Mouse (Mus musculus) macrophage (primary cell): ENCODE measurements around the gene Minos1. TPM values are rescaled to one million over a fixed set of nuclear protein-coding genes. Genes with fewer than 3 reads are reported as not detected.

ENCODE experiments used
- H3K27ac ChIP-seq: fragments of 350-480 bp; formaldehyde crosslinking; 2 replicates; pipeline ENCODE4 v1.9.0; 2021
- H3K36me3 ChIP-seq: fragments of 350-480 bp; formaldehyde crosslinking; 2 replicates; pipeline ENCODE4 v1.9.0; 2021; ENCODE audit errors: inconsistent target
- H3K4me3 ChIP-seq: fragments of 350-480 bp; formaldehyde crosslinking; 2 replicates; pipeline ENCODE4 v1.9.0; 2021; ENCODE audit errors: inconsistent target
- H3K79me2 ChIP-seq: fragments of 350-480 bp; formaldehyde crosslinking; 2 replicates; pipeline ENCODE4 v1.9.0; 2021; ENCODE audit errors: inconsistent target
- WGBS: methylation state at CpG from one replicate; pipeline ENCODE4 v1.1.7; 2026; ENCODE audit warnings: inconsistent platforms; ENCODE audit not compliant: missing documents; 5-methylcytosine and 5-hydroxymethylcytosine counted together
- polyA plus RNA-seq: library from polyadenylated mRNA; stranded (reverse); fragments of 250-400 nt; gene quantifications from 3 replicates; pipeline ENCODE4 v1.2.4, GENCODE M21; 2018; ENCODE audit warnings: inconsistent platforms

The Minos1 gene
- polyA plus RNA-seq, 1 experiment from 2014 or later, result 157 TPM

DNA sequence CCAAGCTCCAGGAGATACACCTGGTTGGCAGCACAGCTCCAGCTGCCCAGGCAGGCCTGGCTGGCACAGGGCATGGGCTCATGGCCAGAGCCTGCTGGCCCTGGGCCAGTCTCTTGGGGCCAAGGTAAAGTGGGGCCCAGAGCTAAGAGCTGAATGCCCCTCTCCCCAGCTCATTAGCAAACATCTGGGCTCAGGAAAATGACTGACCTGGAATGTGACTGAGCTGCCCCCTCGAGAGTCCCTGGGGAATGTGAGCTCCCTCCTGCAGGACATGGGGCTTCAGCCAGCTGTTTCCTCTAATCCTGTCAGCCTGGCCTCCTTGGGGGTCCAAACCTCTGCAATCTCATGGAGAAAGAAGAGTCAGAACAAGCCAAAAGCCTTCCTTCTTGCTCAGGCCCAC lies 35.5 kb downstream of the Minos1 start:
- Histone ChIP-seq H3K79me2 (no peaks in the 10 kb centered on the region), H3K36me3 (no peaks in the 10 kb centered on the region), H3K4me3 (no peak overlapping the region), H3K27ac (no peak overlapping the region)
- WGBS, result 85% methylated on average over 1 of the region's 1 CpGs

DNA sequence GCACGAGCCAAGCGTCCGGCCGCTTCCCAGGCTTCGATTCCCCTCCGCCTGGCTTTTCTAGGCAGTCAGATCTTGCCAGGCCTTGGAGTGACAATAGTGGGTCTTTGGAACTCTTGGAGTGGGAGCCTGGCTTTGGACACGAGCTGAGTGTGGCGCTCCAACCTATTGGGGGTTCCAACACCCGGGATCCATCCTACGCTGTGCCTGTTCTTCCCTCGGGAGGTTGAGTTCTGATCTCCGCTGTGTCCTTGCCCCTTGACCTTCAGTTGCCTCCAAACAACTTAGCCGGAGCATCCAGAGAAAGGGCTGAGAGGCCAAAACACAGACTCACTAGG lies 37.8 kb downstream of the Minos1 start:
- Histone ChIP-seq H3K79me2 (no peaks in the 10 kb centered on the region), H3K4me3 (no peak overlapping the region), H3K27ac (no peak overlapping the region), H3K36me3 (no peaks in the 10 kb centered on the region)
- 64% methylated on average over 8 of the region's 13 CpGs for WGBS

DNA sequence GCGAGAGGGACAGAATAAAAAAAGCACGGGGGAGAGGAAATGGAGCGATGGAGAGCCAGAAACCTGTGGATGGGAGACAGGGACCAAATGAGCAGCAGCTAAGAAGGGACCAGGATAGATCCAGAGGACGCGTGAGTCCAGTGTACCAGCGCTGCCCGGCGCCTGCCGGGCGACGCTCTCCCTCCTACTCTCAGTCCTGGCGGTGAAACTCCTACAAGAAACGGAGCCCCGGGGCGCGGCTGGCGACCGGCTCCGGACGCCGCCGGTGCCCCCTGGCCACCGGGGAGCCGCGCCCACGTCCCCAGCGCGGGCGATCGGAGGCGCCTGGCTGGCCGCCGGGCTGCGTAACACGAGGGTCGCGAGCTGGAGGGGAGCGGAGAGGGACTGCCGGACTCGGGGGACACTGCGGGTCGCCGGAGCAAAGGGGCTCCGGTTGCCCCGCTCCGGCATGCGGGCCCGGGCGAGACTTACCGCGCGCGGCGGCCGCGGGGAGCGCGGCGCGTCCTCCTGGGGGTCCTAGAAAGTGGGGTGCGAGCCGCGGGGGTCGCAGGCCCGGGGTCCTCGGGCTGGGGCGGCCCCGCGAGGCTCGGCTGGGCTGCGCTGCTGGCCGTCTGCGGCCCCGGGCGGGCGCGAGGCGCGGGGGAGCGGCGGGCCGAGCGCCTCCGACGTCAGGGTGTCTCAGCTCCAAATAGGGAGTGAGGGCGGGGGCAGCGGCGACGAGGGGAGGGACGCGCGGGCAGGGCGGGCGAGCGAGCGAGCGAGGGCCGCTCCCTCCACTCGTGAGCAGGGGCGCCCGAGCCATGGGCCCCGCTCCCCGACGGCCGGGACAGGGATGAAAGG lies 38.3 kb downstream of the Minos1 start, which contains the start of gene Nbl1:
Nbl1 (minus strand) TSS at position 638 of the 840 bp plus-strand sequence.
- Histone ChIP-seq H3K79me2 (no peaks in the 10 kb centered on the region), H3K4me3 (no peak within 1 kb of the TSS), H3K27ac (no peak within 1 kb of the TSS), H3K36me3 (no peaks in the 10 kb centered on the region)
- WGBS, result 3% methylated on average over 91 of the region's 105 CpGs

DNA sequence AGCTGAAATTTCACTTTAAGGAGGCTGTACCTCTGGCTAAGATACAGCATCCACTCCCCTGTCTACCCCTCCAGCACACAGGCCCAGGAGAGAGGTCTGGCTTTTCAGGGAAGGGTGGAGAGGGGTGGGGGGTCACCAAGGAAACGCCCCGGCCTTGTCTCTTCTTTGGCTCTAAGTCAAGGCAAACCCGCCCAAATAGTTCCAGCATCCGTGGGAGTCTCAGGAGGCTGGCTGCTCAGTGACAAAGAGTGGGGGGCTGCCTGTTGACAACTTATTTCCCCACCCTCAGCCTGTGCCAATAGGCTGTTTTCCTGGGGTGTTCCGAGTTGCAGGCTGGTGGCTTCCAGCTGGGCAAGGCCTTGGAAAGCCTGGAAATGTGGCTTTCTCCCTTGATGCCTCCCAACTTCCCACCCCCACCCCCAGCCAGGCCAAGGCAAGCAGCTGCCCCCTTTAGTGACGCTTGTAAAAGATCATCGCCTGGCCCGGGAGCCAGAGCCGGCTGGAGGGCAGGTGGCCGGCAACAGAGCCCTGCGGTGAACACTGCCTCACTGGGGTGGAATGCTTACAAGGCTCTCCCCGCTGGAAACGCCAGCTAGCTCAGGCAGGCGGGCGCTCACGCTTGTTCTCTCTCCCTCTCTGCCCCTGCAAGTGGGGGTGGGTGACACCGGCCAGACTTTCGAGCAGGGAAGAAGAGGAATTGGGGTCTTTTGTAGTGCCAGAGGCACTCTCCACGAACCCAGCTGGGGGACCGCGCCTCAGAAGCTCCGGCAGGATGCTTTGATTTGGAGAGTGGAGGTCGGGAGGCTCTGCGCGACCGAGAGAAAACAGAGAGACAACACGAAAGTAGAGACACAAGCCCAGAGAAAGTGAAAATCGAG lies 39.2 kb downstream of the Minos1 start:
- H3K79me2 ChIP-seq, result no peaks in the 10 kb centered on the region
- WGBS, result 15% methylated on average over 28 of the region's 28 CpGs
- H3K36me3 ChIP-seq, result no peaks in the 10 kb centered on the region
- H3K4me3 ChIP-seq, result no peak overlapping the region
- no peak overlapping the region for H3K27ac ChIP-seq

DNA sequence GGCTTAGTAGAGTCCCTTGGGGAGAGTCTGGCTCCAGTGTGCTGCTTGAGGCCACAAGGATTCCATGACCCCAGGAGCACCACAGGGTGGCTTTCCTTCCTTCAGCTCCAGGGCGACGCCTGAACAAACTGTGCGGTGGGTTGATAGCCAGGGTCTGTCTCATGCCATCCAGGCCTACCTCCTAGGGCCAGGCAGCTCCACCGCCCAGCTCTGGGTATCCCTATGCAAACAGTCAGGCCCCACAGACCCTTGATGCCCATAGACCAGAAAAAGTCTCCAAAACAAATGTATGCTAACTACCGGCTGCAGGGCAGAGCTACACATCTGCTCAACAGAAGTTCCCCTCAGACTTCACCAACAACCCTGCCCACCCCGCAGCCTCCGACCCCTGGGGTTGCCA lies 39.8 kb downstream of the Minos1 start:
- no peaks in the 10 kb centered on the region for H3K79me2 ChIP-seq
- 60% methylated on average over 7 of the region's 7 CpGs for WGBS
- no peaks in the 10 kb centered on the region for H3K36me3 ChIP-seq
- no peak overlapping the region for H3K27ac ChIP-seq
- no peak overlapping the region for H3K4me3 ChIP-seq

DNA sequence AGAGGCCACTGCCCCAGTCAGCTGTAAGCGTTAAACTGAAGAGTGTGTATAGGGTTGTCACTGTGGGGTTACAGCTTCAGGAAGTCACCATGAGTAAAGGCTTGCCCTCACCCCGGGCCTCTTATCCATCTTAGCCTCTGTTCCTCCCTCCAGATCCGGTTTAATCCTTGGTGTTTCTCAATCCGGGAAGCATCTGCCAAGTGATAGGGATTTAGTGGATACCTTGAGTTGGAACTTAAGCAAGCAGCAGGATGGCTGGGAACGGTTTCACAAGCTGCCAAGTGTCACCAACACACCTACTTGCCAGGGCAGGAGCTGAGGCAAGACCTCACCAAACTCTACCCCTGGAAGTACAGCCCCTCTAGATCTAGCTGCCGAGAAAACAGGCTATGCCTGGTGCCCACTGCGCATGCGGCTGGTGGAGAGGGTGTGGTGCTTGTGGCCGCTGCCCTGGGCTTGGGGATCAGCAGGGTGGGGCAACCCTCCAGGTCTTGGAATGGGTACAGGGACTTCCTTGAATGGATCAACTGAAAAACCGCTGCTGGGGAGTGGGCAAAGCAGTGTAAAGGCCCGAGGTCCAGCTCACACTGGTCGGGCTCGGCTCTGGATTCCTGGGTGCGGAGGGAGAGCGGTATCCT lies 40.5 kb downstream of the Minos1 start:
- no peaks in the 10 kb centered on the region for H3K36me3 ChIP-seq
- H3K4me3 ChIP-seq, result no peak overlapping the region
- WGBS, result 81% methylated on average over 15 of the region's 15 CpGs
- H3K79me2 ChIP-seq, result no peaks in the 10 kb centered on the region
- H3K27ac ChIP-seq, result no peak overlapping the region

DNA sequence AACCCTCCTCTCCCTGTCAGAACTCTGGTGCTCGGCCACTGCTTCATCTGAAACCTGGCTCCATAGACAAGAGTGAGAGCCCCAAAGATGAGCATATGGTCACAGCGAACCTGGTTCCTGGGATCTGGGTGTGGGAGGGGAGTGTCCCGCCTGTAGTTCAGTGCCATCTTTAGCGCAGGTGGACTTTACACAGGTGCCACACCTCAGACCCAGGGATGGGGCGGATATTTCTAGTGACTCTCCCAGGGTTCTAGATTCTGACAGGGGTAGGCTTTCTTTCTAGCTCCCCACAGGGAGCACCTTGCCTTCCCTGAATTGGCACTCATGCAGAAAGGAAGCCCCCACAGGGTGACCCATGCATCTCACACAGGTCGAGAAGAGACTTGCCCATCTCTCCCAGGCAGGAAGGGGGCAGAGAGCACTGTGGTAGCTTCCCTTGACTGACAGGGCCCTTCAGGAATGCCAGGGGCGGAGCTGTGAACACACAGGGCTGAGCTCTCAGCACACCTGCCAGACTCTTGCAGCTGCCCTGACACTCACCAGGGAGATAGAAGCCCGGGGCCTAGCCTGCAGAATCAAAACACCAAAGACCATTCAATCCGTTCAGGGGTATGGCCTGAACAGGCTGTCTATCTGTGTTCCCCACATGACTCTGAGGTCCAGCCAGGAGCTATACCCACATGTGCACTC lies 41.8 kb downstream of the Minos1 start:
- Histone ChIP-seq H3K4me3 (no peak overlapping the region), H3K27ac (no peak overlapping the region), H3K36me3 (no peaks in the 10 kb centered on the region), H3K79me2 (no peaks in the 10 kb centered on the region)
- WGBS, result 85% methylated on average over 9 of the region's 9 CpGs

DNA sequence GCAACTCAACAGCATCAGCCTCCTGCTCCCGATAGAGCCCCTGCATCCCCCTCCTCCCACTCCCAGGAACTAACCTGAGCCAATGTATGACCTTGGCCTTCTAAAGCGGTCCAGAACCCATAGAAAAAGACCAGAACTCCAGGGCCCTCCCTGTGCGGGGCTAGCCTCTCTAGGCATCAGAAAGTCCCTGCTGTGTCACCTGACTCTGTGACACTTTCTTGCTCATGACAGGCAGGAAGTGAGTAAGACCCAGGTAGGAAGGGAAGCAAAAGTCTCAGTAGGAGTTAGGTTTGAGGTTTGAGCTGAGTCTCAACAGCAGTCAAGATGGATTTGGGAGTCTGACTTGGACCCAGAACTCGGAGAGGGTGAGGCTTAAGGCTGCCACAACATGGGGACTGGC lies 43.9 kb downstream of the Minos1 start:
- WGBS, result 73% methylated on average over 4 of the region's 4 CpGs
- H3K27ac ChIP-seq, result no peak overlapping the region
- H3K79me2 ChIP-seq, result no peaks in the 10 kb centered on the region
- H3K4me3 ChIP-seq, result no peak overlapping the region
- no peaks in the 10 kb centered on the region for H3K36me3 ChIP-seq

DNA sequence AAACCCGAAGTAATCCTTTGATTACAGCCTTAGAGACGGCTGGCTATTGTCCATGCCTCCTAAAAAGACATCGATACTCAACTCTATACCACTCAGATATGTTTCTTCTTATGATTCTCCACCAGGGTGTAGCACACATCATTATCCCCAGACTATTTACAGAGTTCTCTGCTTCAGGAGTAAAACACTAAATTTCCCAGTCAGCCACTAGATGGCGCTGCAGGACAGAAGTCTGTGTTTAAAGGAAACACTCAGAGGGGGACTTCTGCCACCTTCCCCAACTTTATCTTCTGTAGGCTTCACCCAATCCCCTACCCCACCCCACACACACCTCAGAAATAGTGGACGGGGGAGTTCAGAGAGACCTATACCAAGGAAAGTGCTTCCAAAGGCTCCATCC lies 44.9 kb downstream of the Minos1 start:
- no peak overlapping the region for H3K4me3 ChIP-seq
- 16% methylated on average over 5 of the region's 5 CpGs for WGBS

DNA sequence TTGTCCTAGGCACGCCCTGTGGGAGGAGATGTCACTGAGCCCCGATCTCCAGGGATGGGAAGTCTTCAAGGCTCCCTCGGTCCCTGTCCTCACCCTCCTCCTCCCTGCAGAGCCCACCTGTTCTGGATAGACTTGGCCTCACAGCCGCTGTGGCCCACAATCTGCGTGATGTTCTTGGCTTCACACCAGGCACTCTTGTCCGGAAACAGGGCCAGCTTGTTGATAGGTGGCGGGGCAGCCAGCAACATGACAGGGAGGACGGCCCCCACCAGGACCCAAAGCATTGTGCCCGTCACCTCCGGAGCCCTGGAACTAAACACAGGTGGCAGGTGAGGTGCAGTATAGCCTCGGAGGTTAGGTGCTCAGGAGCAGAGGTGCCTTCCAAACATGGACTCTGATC lies 45.6 kb downstream of the Minos1 start:
- Histone ChIP-seq H3K27ac (no peak overlapping the region), H3K79me2 (no peaks in the 10 kb centered on the region), H3K36me3 (no peaks in the 10 kb centered on the region), H3K4me3 (no peak overlapping the region)
- WGBS, result 71% methylated on average over 11 of the region's 11 CpGs

More for the DNA sequence above, 44.9 kb downstream of the Minos1 start:
- H3K27ac ChIP-seq, result no peak overlapping the region
- no peaks in the 10 kb centered on the region for H3K79me2 ChIP-seq
- no peaks in the 10 kb centered on the region for H3K36me3 ChIP-seq

DNA sequence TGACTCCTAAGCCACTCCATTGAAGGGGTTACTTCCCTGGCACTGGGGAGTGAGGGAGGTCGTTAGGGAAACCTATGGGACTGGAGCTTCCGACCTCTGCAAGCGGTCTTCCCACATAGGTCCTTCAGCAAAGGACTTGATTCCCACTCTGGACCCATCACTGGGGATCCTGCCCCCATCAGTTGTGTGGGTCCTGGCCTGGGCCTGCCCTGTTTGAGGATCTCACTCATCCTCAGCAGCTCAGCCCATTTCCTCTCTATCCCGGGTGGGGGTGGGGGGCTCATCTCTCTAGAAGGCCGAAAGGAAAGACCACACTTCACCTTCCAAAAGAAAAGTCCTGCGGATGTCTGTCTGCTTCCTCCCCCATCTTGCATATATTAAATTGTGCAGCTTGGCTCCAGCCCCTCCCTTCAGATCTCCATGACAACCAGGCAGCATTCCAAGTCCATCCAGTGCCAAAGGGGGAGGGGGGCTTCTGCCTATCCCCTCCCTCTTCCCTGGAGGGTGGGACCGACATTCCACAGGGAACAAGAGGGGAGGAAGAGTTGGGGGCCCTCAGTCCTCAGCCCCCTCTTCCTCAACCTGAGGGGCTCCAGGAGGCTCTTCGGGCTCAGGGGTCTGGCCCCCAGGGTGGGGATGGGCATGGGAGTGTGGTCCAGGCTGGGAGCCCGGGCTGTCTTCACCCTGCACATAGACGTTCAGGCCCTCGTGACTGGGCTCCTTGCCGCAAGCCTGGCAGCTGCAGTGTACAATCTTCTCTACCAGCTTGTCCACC lies 47.9 kb downstream of the Minos1 start:
- no peak overlapping the region for H3K27ac ChIP-seq
- WGBS, result 52% methylated on average over 12 of the region's 12 CpGs
- H3K4me3 ChIP-seq, result no peak overlapping the region
- H3K79me2 ChIP-seq, result no peaks in the 10 kb centered on the region
- no peaks in the 10 kb centered on the region for H3K36me3 ChIP-seq

DNA sequence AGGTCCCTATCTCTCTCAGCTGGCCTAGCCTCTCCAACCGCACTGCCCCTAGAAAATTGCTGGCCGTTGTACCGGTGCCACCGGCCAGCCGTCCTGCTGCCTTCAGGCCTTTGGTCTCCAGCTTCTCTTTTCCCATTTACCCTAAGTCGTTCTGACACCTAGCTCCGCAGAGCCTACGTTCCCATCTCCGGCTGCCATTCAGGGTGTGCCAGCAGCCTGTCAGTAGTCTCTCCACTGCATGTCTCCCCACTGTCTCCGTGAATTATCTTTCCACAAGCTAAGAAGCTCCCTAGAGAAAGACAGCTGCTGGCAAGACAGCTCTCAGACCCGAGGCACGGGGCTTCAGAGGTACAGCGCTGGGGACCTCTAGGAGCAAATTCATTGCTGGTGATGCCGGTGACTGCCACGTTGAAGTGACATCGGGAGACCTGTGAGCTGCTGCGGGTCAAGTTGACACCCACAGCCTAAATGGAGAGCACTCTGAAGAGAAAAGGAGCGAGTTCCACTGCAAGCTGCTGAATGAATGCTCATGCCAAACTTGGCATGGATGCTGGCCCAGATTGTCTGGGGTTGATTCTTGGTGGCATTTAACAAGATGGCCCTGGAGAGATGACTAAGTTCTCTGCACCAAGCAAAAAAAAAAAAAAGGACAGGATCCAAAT lies 49.5 kb downstream of the Minos1 start:
- H3K27ac ChIP-seq, result no peak overlapping the region
- WGBS, result 79% methylated on average over 18 of the region's 18 CpGs
- no peaks in the 10 kb centered on the region for H3K36me3 ChIP-seq
- no peaks in the 10 kb centered on the region for H3K79me2 ChIP-seq
- H3K4me3 ChIP-seq, result no peak overlapping the region

DNA sequence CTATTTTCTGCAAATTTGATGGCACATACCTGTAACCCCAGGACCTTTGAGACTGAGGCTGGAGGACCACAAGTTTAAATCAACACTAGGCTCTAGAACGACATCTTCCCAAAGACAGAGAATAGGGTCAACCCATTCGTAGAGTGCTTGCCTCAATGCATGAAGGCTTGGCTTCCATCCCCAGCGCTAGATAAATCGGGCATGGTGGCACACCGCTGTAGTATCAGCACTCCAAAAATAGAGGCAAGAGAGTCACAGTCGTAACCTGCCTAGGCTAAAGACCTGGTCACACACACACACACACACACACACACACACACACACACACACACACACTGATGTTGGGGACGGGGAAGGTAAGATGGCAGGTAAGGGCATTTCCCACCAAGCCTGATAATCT lies 50.7 kb downstream of the Minos1 start:
- H3K4me3 ChIP-seq, result no peak overlapping the region
- no peaks in the 10 kb centered on the region for H3K79me2 ChIP-seq
- no peak overlapping the region for H3K27ac ChIP-seq
- H3K36me3 ChIP-seq, result no peaks in the 10 kb centered on the region
- 88% methylated on average over 7 of the region's 7 CpGs for WGBS
